Mouse (Mus musculus): Measurements from ENCODE around the gene Gm12258. TPM values are rescaled to one million over a fixed set of nuclear protein-coding genes. Genes with fewer than 3 reads are reported as not detected.

The Gm12258 gene
- polyA plus RNA-seq, 1 experiment = not detected

- H3K4me3 ChIP-seq (ENCODE audit: insufficient read depth, low read depth, low read length) = no peak overlapping the region
- 86% methylated on average over 8 of the region's 8 CpGs for WGBS
- TF ChIP-seq POLR2A (IDR thresholded peaks at IDR 0.05; ENCODE audit: insufficient read depth, low read depth, low read length) = no peak
- TF ChIP-seq CTCF (IDR thresholded peaks at IDR 0.05; ENCODE audit: insufficient read depth, low read depth, low read length) = no peak
- no peaks in the 10 kb centered on the region for H3K4me1 ChIP-seq (ENCODE audit: control insufficient read depth, insufficient read depth, low read length)
- no peak overlapping the region for H3K27ac ChIP-seq (ENCODE audit: insufficient read depth, low read depth, low read length)
These were observed 36.8 kb downstream of the Gm12258 start for GRCm38 (mm10) chr11:58883756-58884155.

- H3K4me1 ChIP-seq (ENCODE audit: control insufficient read depth, insufficient read depth, low read length) = no peaks in the 10 kb centered on the region
- no peak overlapping the region for H3K27ac ChIP-seq (ENCODE audit: insufficient read depth, low read depth, low read length)
- H3K4me3 ChIP-seq (ENCODE audit: insufficient read depth, low read depth, low read length) = no peak overlapping the region
- 84% methylated on average over 10 of the region's 10 CpGs for WGBS
- TF ChIP-seq CTCF (IDR thresholded peaks at IDR 0.05; ENCODE audit: insufficient read depth, low read depth, low read length) = no peak
- TF ChIP-seq POLR2A (IDR thresholded peaks at IDR 0.05; ENCODE audit: insufficient read depth, low read depth, low read length) = no peak
These were observed 43.6 kb downstream of the Gm12258 start for GRCm38 (mm10) chr11:58890511-58890910.

DNA sequence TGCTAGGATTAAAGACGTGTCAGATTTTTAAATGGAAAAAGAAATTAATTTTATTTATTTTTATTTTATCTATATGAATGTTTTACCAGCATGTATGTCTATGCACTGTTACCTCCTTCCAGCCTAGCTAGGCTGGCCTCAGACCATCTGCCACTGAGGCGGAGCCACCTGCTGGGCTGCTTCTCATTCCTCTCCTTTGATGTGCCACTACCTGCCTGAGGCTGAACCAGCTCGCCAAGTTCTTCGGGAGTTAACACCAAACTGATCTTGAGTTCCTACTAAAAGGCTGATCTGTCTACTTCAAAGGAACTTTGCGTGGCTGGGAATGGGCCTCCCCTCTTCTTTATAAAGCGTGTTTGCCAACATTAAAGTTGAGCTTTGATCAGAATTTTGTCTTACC, 47.5 kb downstream of the Gm12258 start:
- 75% methylated on average over 6 of the region's 6 CpGs for WGBS
- no peak overlapping the region for H3K27ac ChIP-seq (ENCODE audit: insufficient read depth, low read depth, low read length)
- no peak overlapping the region for H3K4me3 ChIP-seq (ENCODE audit: insufficient read depth, low read depth, low read length)
- H3K4me1 ChIP-seq (ENCODE audit: control insufficient read depth, insufficient read depth, low read length) = peaks cover 3% of the 10 kb centered on the region; the same call in 1 of the 2 replicates
- TF ChIP-seq CTCF (IDR thresholded peaks at IDR 0.05; ENCODE audit: insufficient read depth, low read depth, low read length) (no peak), POLR2A (IDR thresholded peaks at IDR 0.05; ENCODE audit: insufficient read depth, low read depth, low read length) (no peak)

DNA sequence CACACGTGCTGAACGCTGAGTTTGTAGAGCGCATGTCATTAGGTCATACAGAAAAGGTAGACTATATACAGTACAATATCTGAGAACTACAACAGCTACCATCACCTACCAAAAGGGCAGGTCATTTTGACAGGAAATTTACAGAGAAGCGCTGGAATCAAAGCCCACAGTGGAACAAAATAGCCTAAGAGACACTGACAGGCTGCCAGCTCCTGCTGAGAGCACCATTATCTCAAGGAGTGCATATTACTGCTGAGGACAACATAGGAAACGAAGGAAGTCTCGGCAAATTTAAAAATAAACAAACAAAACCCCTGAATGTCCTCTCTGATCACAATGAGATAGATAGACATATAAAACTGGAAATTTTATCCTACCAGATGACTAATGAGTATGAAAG, 50.5 kb downstream of the Gm12258 start:
- H3K4me1 ChIP-seq (ENCODE audit: control insufficient read depth, insufficient read depth, low read length) = peaks cover 7% of the 10 kb centered on the region
- no peak for TF ChIP-seq POLR2A (IDR thresholded peaks at IDR 0.05; ENCODE audit: insufficient read depth, low read depth, low read length)
- TF ChIP-seq CTCF (IDR thresholded peaks at IDR 0.05; ENCODE audit: insufficient read depth, low read depth, low read length) = no peak
- no peak overlapping the region for H3K27ac ChIP-seq (ENCODE audit: insufficient read depth, low read depth, low read length)
- 64% methylated on average over 6 of the region's 6 CpGs for WGBS
- no peak overlapping the region for H3K4me3 ChIP-seq (ENCODE audit: insufficient read depth, low read depth, low read length)

GRCm38 (mm10) chr11:58901080-58901479, 54.1 kb downstream of the Gm12258 start:
- H3K4me3 ChIP-seq (ENCODE audit: insufficient read depth, low read depth, low read length) = no peak overlapping the region
- H3K4me1 ChIP-seq (ENCODE audit: control insufficient read depth, insufficient read depth, low read length) = peaks cover 9% of the 10 kb centered on the region
- TF ChIP-seq CTCF (IDR thresholded peaks at IDR 0.05; ENCODE audit: insufficient read depth, low read depth, low read length) (no peak), POLR2A (IDR thresholded peaks at IDR 0.05; ENCODE audit: insufficient read depth, low read depth, low read length) (no peak)
- H3K27ac ChIP-seq (ENCODE audit: insufficient read depth, low read depth, low read length) = no peak overlapping the region

DNA sequence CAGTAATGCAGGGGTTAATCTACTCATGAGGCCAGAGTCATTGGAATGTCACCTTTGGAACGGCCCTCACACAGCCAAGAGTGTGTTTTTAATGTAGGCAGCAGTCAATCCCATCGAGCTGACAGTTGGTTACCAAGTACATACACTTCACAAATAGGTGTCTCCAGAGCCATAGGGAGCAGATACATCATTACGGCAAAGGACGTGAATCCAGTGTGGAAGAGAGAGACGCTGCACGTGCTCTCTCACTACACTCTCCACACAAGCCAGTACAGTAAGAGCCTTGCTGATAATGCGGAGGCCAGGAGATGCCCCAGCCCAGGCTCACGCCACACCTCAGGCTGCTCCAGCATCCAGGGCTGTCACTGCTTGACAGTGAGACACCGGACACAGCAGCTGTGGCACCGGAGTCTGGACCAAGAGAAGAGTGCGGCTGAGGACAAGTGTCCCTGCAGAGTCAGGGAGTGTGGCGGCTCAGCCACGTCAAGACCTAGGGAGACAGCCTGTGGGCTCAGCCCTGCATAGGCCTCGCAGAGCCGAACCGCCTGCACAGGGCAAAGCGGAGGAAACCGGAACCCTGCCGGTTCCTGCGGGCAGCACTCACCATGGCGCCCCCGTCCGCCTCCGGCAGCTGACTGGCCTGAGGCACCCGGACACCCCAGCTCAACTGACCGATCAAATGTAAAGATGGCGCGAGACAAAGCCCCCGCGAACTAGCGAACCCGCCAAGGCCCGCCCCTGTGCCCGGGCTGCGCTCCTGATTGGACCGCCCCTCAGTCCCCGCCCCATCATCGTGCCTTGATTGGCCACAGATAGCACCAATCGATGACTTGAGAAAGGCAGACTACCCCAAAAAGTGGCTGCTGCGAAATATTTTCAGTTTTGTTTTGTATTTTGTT, 56.8 kb downstream of the Gm12258 start, which contains the start of gene Zfp39:
Zfp39 (minus strand) TSS at position 715 of the 899 bp plus-strand sequence.
- WGBS = 1% methylated on average over 40 of the region's 40 CpGs
- peak within 1 kb of the TSS; percentile 74 for H3K4me3 ChIP-seq (ENCODE audit: insufficient read depth, low read depth, low read length)
- H3K27ac ChIP-seq (ENCODE audit: insufficient read depth, low read depth, low read length) = peak within 1 kb of the TSS; percentile 60
- TF ChIP-seq CTCF (IDR thresholded peaks at IDR 0.05; ENCODE audit: insufficient read depth, low read depth, low read length) = no peak
- TF ChIP-seq POLR2A (IDR thresholded peaks at IDR 0.05; ENCODE audit: insufficient read depth, low read depth, low read length) = peak; percentile 76
- H3K4me1 ChIP-seq (ENCODE audit: control insufficient read depth, insufficient read depth, low read length) = peaks cover 7% of the 10 kb centered on the region

DNA sequence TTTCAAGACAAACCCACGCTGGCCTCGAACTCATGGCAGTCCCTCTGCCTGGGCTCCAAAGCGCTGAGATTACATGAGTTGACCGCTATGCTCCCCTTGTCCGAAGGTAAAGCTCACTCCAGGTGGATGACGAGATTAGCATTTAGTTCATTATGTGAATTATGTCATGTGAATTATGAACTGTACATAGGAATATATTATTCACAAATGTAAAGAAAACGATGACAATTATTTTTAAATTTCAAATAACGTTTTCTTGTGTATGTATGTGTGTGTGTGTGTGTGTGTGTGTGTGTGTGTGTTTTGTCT, 57.4 kb downstream of the Gm12258 start:
- Histone ChIP-seq H3K27ac (ENCODE audit: insufficient read depth, low read depth, low read length) (0 out of 2 replicates have a peak overlapping the region, but pooled peaks have one; percentile 42), H3K4me3 (ENCODE audit: insufficient read depth, low read depth, low read length) (peak overlapping the region; percentile 74), H3K4me1 (ENCODE audit: control insufficient read depth, insufficient read depth, low read length) (peaks cover 7% of the 10 kb centered on the region)
- TF ChIP-seq CTCF (IDR thresholded peaks at IDR 0.05; ENCODE audit: insufficient read depth, low read depth, low read length) (no peak), POLR2A (IDR thresholded peaks at IDR 0.05; ENCODE audit: insufficient read depth, low read depth, low read length) (no peak)
- 2% methylated on average over 8 of the region's 8 CpGs for WGBS

DNA sequence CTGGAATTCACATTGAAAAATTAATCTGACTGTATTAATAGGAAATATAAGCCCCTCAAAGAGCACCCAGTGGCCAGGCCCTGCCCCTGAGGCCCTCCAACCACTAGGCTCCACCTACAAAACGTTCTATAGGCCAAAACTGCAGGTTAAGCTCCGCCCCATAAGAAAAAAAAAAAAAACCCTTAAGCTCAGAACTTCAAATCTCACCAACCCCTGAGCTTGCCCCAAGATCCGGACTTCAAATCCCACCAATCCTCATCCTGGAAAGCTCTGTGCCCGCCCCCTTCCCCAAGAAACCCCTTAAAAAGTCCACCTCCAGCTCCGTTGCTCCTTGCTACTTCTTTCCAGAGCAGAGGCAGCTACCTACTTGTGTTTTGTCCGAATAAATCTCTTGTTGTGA, 57.9 kb downstream of the Gm12258 start:
- H3K4me3 ChIP-seq (ENCODE audit: insufficient read depth, low read depth, low read length) = no peak overlapping the region
- TF ChIP-seq POLR2A (IDR thresholded peaks at IDR 0.05; ENCODE audit: insufficient read depth, low read depth, low read length) = no peak
- TF ChIP-seq CTCF (IDR thresholded peaks at IDR 0.05; ENCODE audit: insufficient read depth, low read depth, low read length) = no peak
- peaks cover 7% of the 10 kb centered on the region for H3K4me1 ChIP-seq (ENCODE audit: control insufficient read depth, insufficient read depth, low read length)
- WGBS = 45% methylated on average over 6 of the region's 6 CpGs
- H3K27ac ChIP-seq (ENCODE audit: insufficient read depth, low read depth, low read length) = no peak overlapping the region

Other genes with a start within 250 kb of the Gm12258 start
- gene 2210407C18Rik, start 231.1 kb upstream of the Gm12258 start, polyA plus RNA-seq (2012; ENCODE audit: insufficient read depth, insufficient read length, low replicate concordance, missing spikeins) = not detected in 2 replicates
- not detected in 2 replicates for gene Olfr323, start 216.7 kb upstream of the Gm12258 start, polyA plus RNA-seq (2012; ENCODE audit: insufficient read depth, insufficient read length, low replicate concordance, missing spikeins)
- gene Trim58, start 206.7 kb upstream of the Gm12258 start, polyA plus RNA-seq (2012; ENCODE audit: insufficient read depth, insufficient read length, low replicate concordance, missing spikeins) = not detected in 2 replicates
- not detected in 2 replicates for gene Olfr322, start 188.4 kb upstream of the Gm12258 start, polyA plus RNA-seq (2012; ENCODE audit: insufficient read depth, insufficient read length, low replicate concordance, missing spikeins)
- not detected in 2 replicates for gene Olfr320, start 166.1 kb upstream of the Gm12258 start, polyA plus RNA-seq (2012; ENCODE audit: insufficient read depth, insufficient read length, low replicate concordance, missing spikeins)
- not detected in 2 replicates for gene Olfr319, start 148.0 kb upstream of the Gm12258 start, polyA plus RNA-seq (2012; ENCODE audit: insufficient read depth, insufficient read length, low replicate concordance, missing spikeins)
- gene Olfr318, start 123.1 kb upstream of the Gm12258 start, polyA plus RNA-seq (2012; ENCODE audit: insufficient read depth, insufficient read length, low replicate concordance, missing spikeins) = not detected in 2 replicates
- gene Olfr317, start 107.9 kb upstream of the Gm12258 start, polyA plus RNA-seq (2012; ENCODE audit: insufficient read depth, insufficient read length, low replicate concordance, missing spikeins) = not detected in 2 replicates
- not detected in 2 replicates for gene Olfr316, start 94.4 kb upstream of the Gm12258 start, polyA plus RNA-seq (2012; ENCODE audit: insufficient read depth, insufficient read length, low replicate concordance, missing spikeins)
- gene Olfr315, start 74.0 kb upstream of the Gm12258 start, polyA plus RNA-seq (2012; ENCODE audit: insufficient read depth, insufficient read length, low replicate concordance, missing spikeins) = not detected in 2 replicates
- not detected in 2 replicates for gene Olfr314, start 64.2 kb upstream of the Gm12258 start, polyA plus RNA-seq (2012; ENCODE audit: insufficient read depth, insufficient read length, low replicate concordance, missing spikeins)
- gene Fam183b, start 45.2 kb upstream of the Gm12258 start, polyA plus RNA-seq (2012; ENCODE audit: insufficient read depth, insufficient read length, low replicate concordance, missing spikeins) = not detected in 2 replicates
- gene Olfr313, start 32.2 kb upstream of the Gm12258 start, polyA plus RNA-seq (2012; ENCODE audit: insufficient read depth, insufficient read length, low replicate concordance, missing spikeins) = not detected in 2 replicates
- gene Olfr312, start 17.9 kb upstream of the Gm12258 start, polyA plus RNA-seq (2012; ENCODE audit: insufficient read depth, insufficient read length, low replicate concordance, missing spikeins) = not detected in 2 replicates
- gene Olfr311, start 7.9 kb upstream of the Gm12258 start, polyA plus RNA-seq (2012; ENCODE audit: insufficient read depth, insufficient read length, low replicate concordance, missing spikeins) = not detected in 2 replicates
- not detected in 2 replicates for gene 2810021J22Rik, start 20.1 kb downstream of the Gm12258 start, polyA plus RNA-seq (2012; ENCODE audit: insufficient read depth, insufficient read length, low replicate concordance, missing spikeins)
- gene Zfp39, start 57.1 kb downstream of the Gm12258 start, polyA plus RNA-seq (2012; ENCODE audit: insufficient read depth, insufficient read length, low replicate concordance, missing spikeins) = not detected in 2 replicates
- gene Btnl10, start 70.8 kb downstream of the Gm12258 start, polyA plus RNA-seq (2012; ENCODE audit: insufficient read depth, insufficient read length, low replicate concordance, missing spikeins) = not detected in 2 replicates
- not detected in 2 replicates for gene Rnf187, start 91.8 kb downstream of the Gm12258 start, polyA plus RNA-seq (2012; ENCODE audit: insufficient read depth, insufficient read length, low replicate concordance, missing spikeins)
- not detected in 2 replicates for gene Hist3h2ba, start 101.8 kb downstream of the Gm12258 start, polyA plus RNA-seq (2012; ENCODE audit: insufficient read depth, insufficient read length, low replicate concordance, missing spikeins)
- not detected in 2 replicates for gene Hist3h2a, start 107.5 kb downstream of the Gm12258 start, polyA plus RNA-seq (2012; ENCODE audit: insufficient read depth, insufficient read length, low replicate concordance, missing spikeins)
- gene Trim17, start 107.5 kb downstream of the Gm12258 start, polyA plus RNA-seq (2012; ENCODE audit: insufficient read depth, insufficient read length, low replicate concordance, missing spikeins) = not detected in 2 replicates
- not detected in 2 replicates for gene Trim11, start 130.9 kb downstream of the Gm12258 start, polyA plus RNA-seq (2012; ENCODE audit: insufficient read depth, insufficient read length, low replicate concordance, missing spikeins)